Mouse (Mus musculus): Measurements from ENCODE around the gene Cutal. TPM values are rescaled to one million over a fixed set of nuclear protein-coding genes. Genes with fewer than 3 reads are reported as not detected.

Cutal gene
- total and polyA plus RNA-seq, 3 experiments = not detected

DNA sequence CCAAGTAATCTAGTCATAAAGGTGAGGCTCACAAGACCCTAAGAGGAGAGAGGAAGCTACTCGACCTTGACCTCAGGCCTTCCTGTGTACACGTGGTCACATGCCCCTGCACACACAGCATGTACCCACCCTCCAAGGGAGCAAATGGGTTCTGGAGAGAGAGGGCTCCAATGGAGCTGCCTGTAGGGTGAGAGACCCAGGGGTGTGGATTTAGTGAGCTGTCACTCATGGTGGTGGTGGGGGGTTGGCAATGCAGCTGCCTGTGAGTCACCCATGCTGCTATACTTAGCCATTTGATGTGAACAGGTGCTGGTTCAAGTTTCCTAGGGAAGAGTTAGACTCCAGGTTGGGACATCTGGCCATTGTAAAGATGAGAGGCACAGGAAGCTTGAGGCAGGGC is 45.9 kb downstream of the Cutal start:
- peaks cover 0 to 2% of the 10 kb centered on the region in 2 experiments; a peak in 1 of 4 replicates for H3K27me3 ChIP-seq (ENCODE audit: control insufficient read depth in 1 of 2, insufficient read depth in 2 of 2, low read length in 2 of 2)
- no peaks in the 10 kb centered on the region for H3K36me3 ChIP-seq (ENCODE audit: control insufficient read depth in 1 of 2, insufficient read depth in 2 of 2, low read length in 2 of 2)
- no peak for DNase-seq (ENCODE audit: low read depth, low spot score)
- H3K9ac ChIP-seq (ENCODE audit: control insufficient read depth, low read depth, low read length, poor library complexity, severe bottlenecking) = no peak overlapping the region
- no peak for TF ChIP-seq CHD1 (IDR thresholded peaks at IDR 0.05; ENCODE audit: low read depth, low read length)
- no peak for TF ChIP-seq USF2 (IDR thresholded peaks at IDR 0.05; ENCODE audit: borderline replicate concordance in 1 of 2, insufficient read depth in 1 of 2, low read depth in 1 of 2, low read length in 2 of 2)
- TF ChIP-seq TCF12 (IDR thresholded peaks at IDR 0.05; ENCODE audit: low read depth, low read length) = no peak
- no peak for TF ChIP-seq MYB (IDR thresholded peaks at IDR 0.05; ENCODE audit: low read depth, low read length)
- 0 out of 2 replicates have a peak, but pooled peaks have one; percentile 23 for TF ChIP-seq USF1 (IDR thresholded peaks at IDR 0.05; ENCODE audit: low read depth, low read length)
- TF ChIP-seq KAT2A (conservative IDR thresholded peaks at IDR 0.05; ENCODE audit: low read depth, low read length) = no peak
- TF ChIP-seq ZNF384 (IDR thresholded peaks at IDR 0.05; ENCODE audit: low read depth, low read length) = no peak
- TF ChIP-seq MAFK (IDR thresholded peaks at IDR 0.05; ENCODE audit: borderline replicate concordance, low read depth, low read length) = no peak
- H3K4me3 ChIP-seq (ENCODE audit: control insufficient read depth in 1 of 2, insufficient read depth in 1 of 2, low read depth in 2 of 2, low read length in 2 of 2) = no peak overlapping the region
- no peaks in the 10 kb centered on the region for H3K4me1 ChIP-seq (ENCODE audit: control insufficient read depth in 1 of 2, insufficient read depth in 2 of 2, low read length in 2 of 2)
- H3K27ac ChIP-seq (ENCODE audit: control insufficient read depth, low read depth, low read length) = no peak overlapping the region
- no peaks in the 10 kb centered on the region for H3K9me3 ChIP-seq (replicated peaks; ENCODE audit: insufficient read depth, low read length)
- no peaks in the 10 kb centered on the region for H3K79me2 ChIP-seq (ENCODE audit: control insufficient read depth, insufficient read depth, low read length, poor library complexity)

DNA sequence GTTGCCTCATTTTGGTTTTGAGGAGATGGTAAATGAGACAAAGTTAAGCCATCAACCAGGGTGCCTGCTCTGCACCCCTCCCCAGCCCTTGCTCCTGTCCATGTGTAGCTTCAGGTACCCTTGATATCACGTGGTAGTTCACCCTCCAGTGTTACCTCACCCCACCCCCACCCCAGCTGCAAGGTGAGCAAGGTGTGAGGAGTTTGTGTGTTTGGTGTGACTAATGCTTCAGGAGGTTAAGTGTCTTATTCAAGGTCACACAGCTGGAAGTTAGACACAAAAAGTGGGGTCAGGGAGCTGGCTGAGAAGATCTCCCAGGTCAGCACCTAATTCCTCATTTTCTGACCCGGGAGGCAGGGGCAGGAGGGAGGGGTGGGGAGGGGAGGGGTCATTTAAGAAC is 48.5 kb downstream of the Cutal start:
- Histone ChIP-seq H3K36me3 (ENCODE audit: control insufficient read depth in 1 of 2, insufficient read depth in 2 of 2, low read length in 2 of 2) (peaks cover 0 to 3% of the 10 kb centered on the region in 2 experiments; a peak in 1 of 4 replicates), H3K9ac (ENCODE audit: control insufficient read depth, low read depth, low read length, poor library complexity, severe bottlenecking) (no peak overlapping the region), H3K27ac (ENCODE audit: control insufficient read depth, low read depth, low read length) (no peak overlapping the region), H3K4me1 (ENCODE audit: control insufficient read depth in 1 of 2, insufficient read depth in 2 of 2, low read length in 2 of 2) (peaks cover 0 to 4% of the 10 kb centered on the region in 2 experiments; a peak in 2 of 4 replicates), H3K9me3 (replicated peaks; ENCODE audit: insufficient read depth, low read length) (no peaks in the 10 kb centered on the region), H3K27me3 (ENCODE audit: control insufficient read depth in 1 of 2, insufficient read depth in 2 of 2, low read length in 2 of 2) (0 out of 4 replicates have a peak, but pooled peaks cover 0 to 2% of the 10 kb centered on the region in 2 experiments), H3K79me2 (ENCODE audit: control insufficient read depth, insufficient read depth, low read length, poor library complexity) (no peaks in the 10 kb centered on the region), H3K4me3 (ENCODE audit: control insufficient read depth in 1 of 2, insufficient read depth in 1 of 2, low read depth in 2 of 2, low read length in 2 of 2) (no peak overlapping the region)
- no peak for DNase-seq (ENCODE audit: low read depth, low spot score)
- TF ChIP-seq USF2 (IDR thresholded peaks at IDR 0.05; ENCODE audit: borderline replicate concordance in 1 of 2, insufficient read depth in 1 of 2, low read depth in 1 of 2, low read length in 2 of 2) = no peak
- no peak for TF ChIP-seq NELFE (IDR thresholded peaks at IDR 0.05; ENCODE audit: low read depth, low read length)

DNA sequence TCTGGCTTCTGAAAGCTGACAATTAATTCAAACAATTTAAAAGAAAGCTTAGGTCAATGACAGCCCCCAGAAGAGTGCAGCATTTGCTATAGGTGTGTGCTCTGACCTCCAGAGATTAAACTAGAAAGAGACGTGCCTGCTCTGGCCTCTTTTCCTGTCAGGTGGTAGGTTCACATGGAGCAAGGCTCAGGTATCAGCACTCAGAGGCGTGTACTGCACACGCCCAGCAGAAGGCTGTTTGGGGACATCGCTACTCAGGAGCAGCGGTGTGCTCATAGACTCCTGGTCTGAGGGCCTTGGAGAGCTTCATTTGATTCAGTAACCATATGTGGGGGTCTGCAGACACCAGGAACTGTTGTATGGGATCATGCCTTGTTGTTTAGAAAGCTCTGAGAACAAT is 53.1 kb downstream of the Cutal start:
- no peak overlapping the region for H3K27ac ChIP-seq (ENCODE audit: control insufficient read depth, low read depth, low read length)
- no peaks in the 10 kb centered on the region for H3K27me3 ChIP-seq (ENCODE audit: control insufficient read depth in 1 of 2, insufficient read depth in 2 of 2, low read length in 2 of 2)
- H3K79me2 ChIP-seq (ENCODE audit: control insufficient read depth, insufficient read depth, low read length, poor library complexity) = no peaks in the 10 kb centered on the region
- H3K4me3 ChIP-seq (ENCODE audit: control insufficient read depth in 1 of 2, insufficient read depth in 1 of 2, low read depth in 2 of 2, low read length in 2 of 2) = no peak overlapping the region
- peaks cover 0 to 10% of the 10 kb centered on the region in 2 experiments; a peak in 2 of 4 replicates for H3K36me3 ChIP-seq (ENCODE audit: control insufficient read depth in 1 of 2, insufficient read depth in 2 of 2, low read length in 2 of 2)
- H3K4me1 ChIP-seq (ENCODE audit: control insufficient read depth in 1 of 2, insufficient read depth in 2 of 2, low read length in 2 of 2) = peaks cover 0 to 14% of the 10 kb centered on the region in 2 experiments; a peak in 2 of 4 replicates
- TF ChIP-seq MAFK (IDR thresholded peaks at IDR 0.05; ENCODE audit: borderline replicate concordance, low read depth, low read length) (no peak), RAD21 (IDR thresholded peaks at IDR 0.05; ENCODE audit: low read depth, low read length) (no peak), POLR2AphosphoS5 (IDR thresholded peaks at IDR 0.05; ENCODE audit: borderline replicate concordance, low read depth, low read length) (no peak), MAZ (IDR thresholded peaks at IDR 0.05; ENCODE audit: low read depth, low read length) (no peak), SIN3A (IDR thresholded peaks at IDR 0.05; ENCODE audit: low read length) (no peak), ZMIZ1 (IDR thresholded peaks at IDR 0.05; ENCODE audit: low read depth, low read length) (no peak), TCF12 (IDR thresholded peaks at IDR 0.05; ENCODE audit: low read depth, low read length) (no peak), MEF2A (IDR thresholded peaks at IDR 0.05; ENCODE audit: extremely low read depth, insufficient replicate concordance, low read depth, low read length, poor library complexity, severe bottlenecking) (no peak), ELF1 (IDR thresholded peaks at IDR 0.05; ENCODE audit: low read depth, low read length) (no peak), USF1 (IDR thresholded peaks at IDR 0.05; ENCODE audit: low read depth, low read length) (no peak), CTCF (IDR thresholded peaks at IDR 0.05 in 2 of 3, conservative IDR thresholded peaks at IDR 0.05 in 1 of 3; ENCODE audit: control insufficient read depth in 1 of 3, insufficient read depth in 1 of 3, low read depth in 2 of 3, low read length in 3 of 3, poor library complexity in 1 of 3, severe bottlenecking in 1 of 3) (no peak), KAT2A (conservative IDR thresholded peaks at IDR 0.05; ENCODE audit: low read depth, low read length) (no peak)
- DNase-seq (ENCODE audit: low read depth, low spot score) = no peak
- no peak overlapping the region for H3K9ac ChIP-seq (ENCODE audit: control insufficient read depth, low read depth, low read length, poor library complexity, severe bottlenecking)
- H3K9me3 ChIP-seq (replicated peaks; ENCODE audit: insufficient read depth, low read length) = no peaks in the 10 kb centered on the region

Measured in MEL (cell line).